In the genomic region with DNA sequence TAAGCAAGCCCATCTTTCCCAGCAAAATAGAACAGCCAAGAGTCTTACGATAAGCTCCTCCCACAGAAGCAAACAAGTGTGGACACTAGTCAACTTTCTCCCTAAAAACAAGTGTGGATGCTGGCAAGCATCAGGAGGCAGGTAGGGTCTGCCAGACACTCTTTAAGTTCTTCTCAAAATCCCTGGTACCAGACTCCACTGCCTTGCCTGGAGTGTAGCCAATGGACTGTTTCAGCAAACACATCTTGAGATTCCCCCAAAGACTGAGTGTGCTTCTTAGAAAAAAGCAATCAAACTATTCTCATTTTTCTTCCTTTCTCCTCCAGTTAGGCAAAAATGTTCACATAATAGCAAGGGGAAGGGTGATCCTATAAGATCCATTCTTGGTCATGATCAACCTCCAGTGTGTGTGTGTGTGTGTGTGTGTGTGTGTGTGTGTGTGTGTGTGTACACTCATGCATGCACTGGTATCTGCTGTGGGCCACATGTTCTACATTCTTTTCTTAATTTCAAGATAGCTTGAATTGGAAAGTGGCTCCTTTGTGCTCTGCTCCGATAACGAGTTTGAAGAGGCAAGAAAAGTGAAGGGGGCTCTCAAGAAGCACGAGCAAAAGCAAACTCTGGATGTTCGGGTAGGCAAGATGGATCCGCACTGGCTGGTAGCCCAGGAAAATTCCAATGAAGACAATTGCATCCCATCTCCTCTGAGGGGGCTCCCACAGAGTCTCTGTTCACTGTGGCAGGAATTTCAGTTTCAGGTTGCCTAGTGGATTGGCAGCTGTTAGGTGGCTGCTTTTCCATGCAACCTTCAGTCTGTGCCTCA, we compare ENCODE assay signal across 20 mouse cellular contexts.
"Had no signal": no experiment of that assay in that cellular context is flagged by ENCODE, and none has a peak within 500 bp of the region (broad histone marks: within the 10 kb centered on the region; RNA-seq: fewer than 3 reads in every experiment).

No protein-coding gene starts in this region.

- H3K9ac ChIP-seq: liver, embryonic 13.5 days; liver, embryonic 15.5 days; midbrain, embryonic 12.5 days; neural tube, embryonic 13.5 days; neural tube, embryonic 15.5 days had no signal

- H3K4me1 ChIP-seq: liver, embryonic 13.5 days; liver, embryonic 15.5 days had no signal

- H3K36me3 ChIP-seq: liver, embryonic 13.5 days; liver, embryonic 15.5 days; midbrain, embryonic 10.5 days; midbrain, embryonic 12.5 days; neural tube, embryonic 13.5 days; neural tube, embryonic 15.5 days had no signal

- H3K27ac ChIP-seq: liver, embryonic 13.5 days; liver, embryonic 15.5 days; midbrain, embryonic 10.5 days; midbrain, embryonic 12.5 days; neural tube, embryonic 13.5 days; neural tube, embryonic 15.5 days had no signal

- ATAC-seq: midbrain, embryonic 16.5 days had no signal

- H3K4me2 ChIP-seq: liver, embryonic 11.5 days; liver, embryonic 13.5 days; liver, embryonic 15.5 days; midbrain, embryonic 12.5 days; neural tube, embryonic 13.5 days; neural tube, embryonic 15.5 days had no signal

- H3K27me3 ChIP-seq: liver, embryonic 13.5 days; liver, embryonic 15.5 days; neural tube, embryonic 13.5 days; neural tube, embryonic 15.5 days had no signal

- H3K9me3 ChIP-seq: liver, embryonic 13.5 days; liver, embryonic 15.5 days; midbrain, embryonic 10.5 days; midbrain, embryonic 12.5 days; neural tube, embryonic 13.5 days; neural tube, embryonic 15.5 days had no signal

- H3K4me3 ChIP-seq: liver, embryonic 13.5 days; liver, embryonic 15.5 days; midbrain, embryonic 10.5 days; midbrain, embryonic 12.5 days; myocyte; neural tube, embryonic 13.5 days; neural tube, embryonic 15.5 days had no signal

- DNase-seq: liver, embryonic 13.5 days; lung, postnatal 14 days; lung, postnatal 4 days; midbrain, embryonic 14.5 days; retina, postnatal 1 day; right cerebral cortex, adult 18-20 months; right cerebral cortex, postnatal 25 days; right cerebral cortex, postnatal 4 days; spleen, adult 18-20 months; thymus, adult 18-20 months; thymus, postnatal 14 days; thymus, postnatal 36 days had no signal
